Mouse (Mus musculus): ENCODE results near the gene Lzts2. TPM values are rescaled to one million over a fixed set of nuclear protein-coding genes. Genes with fewer than 3 reads are reported as not detected.

Gene Lzts2
- polyA plus RNA-seq, 1 experiment from 2014 or later: 40.1 TPM

DNA sequence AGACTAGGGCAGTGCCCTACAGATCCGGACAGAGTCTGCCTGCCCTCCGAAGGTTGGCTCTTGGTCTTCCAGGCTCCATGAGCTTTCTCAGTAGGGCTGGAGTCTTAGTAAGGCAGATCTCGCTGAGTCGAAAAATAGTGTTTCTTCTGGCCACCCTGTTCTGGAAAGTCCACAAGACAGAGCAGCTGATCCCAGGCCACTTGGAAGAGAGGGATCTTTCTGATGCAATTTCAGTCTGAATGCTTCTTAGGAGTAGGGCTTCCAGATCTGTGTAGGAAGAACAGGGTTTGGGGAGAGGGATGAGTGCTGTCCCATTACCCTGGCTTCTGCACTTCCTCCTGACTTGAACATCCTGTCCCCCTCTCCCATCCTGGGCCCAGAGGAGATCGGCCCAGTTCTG lies 31.4 kb downstream of the Lzts2 start, which contains the start of gene Pdzd7:
Gene Pdzd7, minus strand, starts transcription at position 67 of the 400 bp plus-strand sequence.
- Histone ChIP-seq H3K9ac (ENCODE audit: low read length) (peak within 1 kb of the TSS; percentile 28; the same call in 1 of the 2 replicates), H3K4me2 (replicated peaks; ENCODE audit: low read depth) (peak within 1 kb of the TSS; percentile 77), H3K27me3 (ENCODE audit: control insufficient read depth, insufficient read depth, low read length) (no peaks in the 10 kb centered on the region), H3K9me3 (ENCODE audit: control insufficient read depth, low read length) (no peaks in the 10 kb centered on the region), H3K4me1 (replicated peaks; ENCODE audit: control insufficient read depth, insufficient read depth) (0 out of 2 replicates have a peak, but pooled peaks cover 3% of the 10 kb centered on the region), H3K36me3 (ENCODE audit: control insufficient read depth, insufficient read depth, low read length) (0 out of 2 replicates have a peak, but pooled peaks cover 2% of the 10 kb centered on the region), H3K4me3 (ENCODE audit: low read depth, low read length) (peak within 1 kb of the TSS; percentile 51), H3K27ac (replicated peaks) (peak within 1 kb of the TSS; percentile 98)
- no peak for ATAC-seq (ENCODE audit: low FRiP score, low TSS enrichment)
- TF ChIP-seq EP300 (optimal IDR thresholded peaks at IDR 0.05) (no peak), CTCF (IDR thresholded peaks at IDR 0.05; ENCODE audit: low read depth) (no peak)
- no peak for DNase-seq (ENCODE audit: low spot score)
- WGBS: 74% methylated on average over 5 of the region's 5 CpGs

DNA sequence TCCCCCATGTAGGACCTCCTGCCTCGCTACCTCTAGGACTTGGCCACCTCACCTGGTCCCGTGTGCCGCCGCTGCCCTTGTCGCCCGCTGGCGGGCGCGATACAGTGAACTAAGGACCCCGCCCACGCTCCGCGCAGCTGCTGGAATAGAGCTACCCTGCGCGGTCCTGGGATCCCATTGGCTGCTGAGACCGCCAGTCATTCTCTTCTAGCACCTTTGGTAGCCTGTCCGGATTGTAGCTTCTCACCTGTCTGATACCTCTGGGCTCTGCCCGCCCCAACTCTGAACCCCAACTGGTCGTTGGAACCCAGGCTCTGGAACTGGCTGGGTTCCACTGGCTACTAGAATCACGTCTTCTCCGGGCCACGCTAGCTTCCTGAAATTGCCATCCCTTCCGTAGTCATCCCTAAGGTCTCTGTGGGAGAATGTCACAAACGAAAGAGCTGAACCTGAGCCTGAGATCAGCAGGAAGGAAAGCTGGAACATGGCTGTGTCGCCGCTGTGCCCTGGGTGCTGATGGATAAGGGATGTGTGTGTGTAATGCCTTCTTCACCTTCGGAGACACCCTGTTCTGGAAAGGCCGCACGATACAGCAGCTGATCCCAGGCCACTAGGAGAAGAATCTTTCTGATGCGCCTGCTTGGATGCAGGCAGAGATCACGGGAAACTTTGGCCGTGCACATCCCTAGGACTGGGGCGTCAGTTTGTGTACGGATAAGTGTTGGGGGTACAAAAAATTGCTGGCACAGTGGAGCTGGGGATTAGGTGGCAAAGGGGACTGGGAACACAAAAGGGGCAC lies 32.5 kb downstream of the Lzts2 start:
- peak overlapping the region; percentile 98 for H3K27ac ChIP-seq (replicated peaks)
- TF ChIP-seq EP300 (optimal IDR thresholded peaks at IDR 0.05) (no peak), CTCF (IDR thresholded peaks at IDR 0.05; ENCODE audit: low read depth) (peak; percentile 36)
- peaks cover 8% of the 10 kb centered on the region; the same call in 1 of the 2 replicates for H3K36me3 ChIP-seq (ENCODE audit: control insufficient read depth, insufficient read depth, low read length)
- no peaks in the 10 kb centered on the region for H3K9me3 ChIP-seq (ENCODE audit: control insufficient read depth, low read length)
- WGBS: 1% methylated on average over 34 of the region's 34 CpGs
- peak overlapping the region; percentile 51 for H3K4me3 ChIP-seq (ENCODE audit: low read depth, low read length)
- ATAC-seq (ENCODE audit: low FRiP score, low TSS enrichment) (peak; percentile 46), DNase-seq (ENCODE audit: low spot score) (peak; percentile 92)
- H3K4me2 ChIP-seq (replicated peaks; ENCODE audit: low read depth): peak overlapping the region; percentile 77
- no peaks in the 10 kb centered on the region for H3K27me3 ChIP-seq (ENCODE audit: control insufficient read depth, insufficient read depth, low read length)
- 0 out of 2 replicates have a peak, but pooled peaks cover 3% of the 10 kb centered on the region for H3K4me1 ChIP-seq (replicated peaks; ENCODE audit: control insufficient read depth, insufficient read depth)
- H3K9ac ChIP-seq (ENCODE audit: low read length): peak overlapping the region; percentile 28

DNA sequence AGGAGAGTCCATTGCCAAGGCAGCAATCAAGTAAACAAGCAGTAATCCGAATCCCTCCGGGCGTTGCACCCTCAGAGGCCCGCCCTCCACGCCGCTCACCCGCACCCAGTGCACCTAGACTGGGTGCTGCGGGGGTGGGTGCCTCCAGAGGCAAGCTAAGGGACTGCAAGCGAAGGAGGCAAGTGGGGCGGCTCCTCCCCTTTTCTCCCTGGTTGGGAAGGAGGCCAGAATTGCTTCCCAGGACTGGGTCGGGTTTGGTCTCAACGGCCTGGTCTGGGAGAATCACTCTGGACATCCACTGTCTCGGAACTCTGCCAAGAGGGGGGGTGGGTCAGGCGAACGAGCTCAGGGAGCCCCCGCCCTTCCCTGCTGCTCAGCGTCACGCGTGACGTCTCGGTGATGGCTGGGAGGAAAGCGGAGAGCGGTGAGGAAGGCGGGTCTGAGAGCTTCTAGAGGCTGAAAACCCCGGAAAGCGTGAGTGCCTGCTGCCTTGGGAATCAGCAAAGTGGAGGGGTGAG lies 33.3 kb downstream of the Lzts2 start, which contains the start of gene Sfxn3:
Gene Sfxn3, plus strand, starts transcription at position 87 of the 518 bp plus-strand sequence.
- Histone ChIP-seq H3K4me1 (replicated peaks; ENCODE audit: control insufficient read depth, insufficient read depth) (0 out of 2 replicates have a peak, but pooled peaks cover 3% of the 10 kb centered on the region), H3K9ac (ENCODE audit: low read length) (peak within 1 kb of the TSS; percentile 70), H3K4me3 (ENCODE audit: low read depth, low read length) (peak within 1 kb of the TSS; percentile 51), H3K27me3 (ENCODE audit: control insufficient read depth, insufficient read depth, low read length) (no peaks in the 10 kb centered on the region), H3K27ac (replicated peaks) (peak within 1 kb of the TSS; percentile 98), H3K9me3 (ENCODE audit: control insufficient read depth, low read length) (no peaks in the 10 kb centered on the region), H3K36me3 (ENCODE audit: control insufficient read depth, insufficient read depth, low read length) (peaks cover 12% of the 10 kb centered on the region; the same call in 1 of the 2 replicates), H3K4me2 (replicated peaks; ENCODE audit: low read depth) (peak within 1 kb of the TSS; percentile 77)
- no peak for TF ChIP-seq EP300 (optimal IDR thresholded peaks at IDR 0.05)
- TF ChIP-seq CTCF (IDR thresholded peaks at IDR 0.05; ENCODE audit: low read depth): peak; percentile 84
- ATAC-seq (ENCODE audit: low FRiP score, low TSS enrichment): peak; percentile 84
- under 1% methylated on average over 26 of the region's 26 CpGs for WGBS
- peak; percentile 93 for DNase-seq (ENCODE audit: low spot score)

DNA sequence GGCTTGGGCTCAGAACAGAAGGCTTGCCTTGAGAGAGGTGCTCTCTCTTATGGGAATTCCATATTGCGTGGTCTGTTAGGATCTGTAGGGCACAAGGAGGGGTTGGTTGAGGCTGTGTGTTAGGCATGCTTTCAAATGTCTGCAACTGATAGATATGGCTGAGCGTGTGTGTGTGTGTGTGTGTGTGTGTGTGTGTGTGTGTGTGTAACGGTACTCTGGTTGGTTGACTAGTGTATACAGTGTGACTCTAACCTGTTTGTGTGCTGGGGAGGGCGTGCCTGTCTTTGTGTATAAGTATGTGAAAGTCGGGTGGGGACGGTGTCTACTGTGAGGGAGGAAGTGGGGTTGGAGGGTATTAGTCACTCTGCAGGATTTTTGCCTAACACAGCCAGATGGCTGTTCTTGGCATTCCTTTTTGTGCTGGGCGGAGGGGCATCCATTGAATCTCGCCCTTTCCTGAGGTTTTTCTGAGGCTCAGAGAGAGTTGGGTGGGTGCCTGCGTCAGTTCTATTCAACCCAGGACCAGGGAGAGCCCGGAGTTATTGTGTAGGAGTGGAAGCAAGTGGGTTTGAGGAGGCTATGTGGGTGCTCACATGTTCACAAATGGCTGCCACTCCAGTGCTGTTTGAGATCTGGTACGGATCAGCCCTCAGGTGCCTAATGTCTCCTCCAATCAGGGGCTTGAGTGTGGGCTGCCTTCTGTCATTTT lies 33.9 kb downstream of the Lzts2 start:
- H3K27ac ChIP-seq (replicated peaks): peak overlapping the region; percentile 98
- TF ChIP-seq CTCF (IDR thresholded peaks at IDR 0.05; ENCODE audit: low read depth) (no peak), EP300 (optimal IDR thresholded peaks at IDR 0.05) (no peak)
- ATAC-seq (ENCODE audit: low FRiP score, low TSS enrichment): peak; percentile 91

DNA sequence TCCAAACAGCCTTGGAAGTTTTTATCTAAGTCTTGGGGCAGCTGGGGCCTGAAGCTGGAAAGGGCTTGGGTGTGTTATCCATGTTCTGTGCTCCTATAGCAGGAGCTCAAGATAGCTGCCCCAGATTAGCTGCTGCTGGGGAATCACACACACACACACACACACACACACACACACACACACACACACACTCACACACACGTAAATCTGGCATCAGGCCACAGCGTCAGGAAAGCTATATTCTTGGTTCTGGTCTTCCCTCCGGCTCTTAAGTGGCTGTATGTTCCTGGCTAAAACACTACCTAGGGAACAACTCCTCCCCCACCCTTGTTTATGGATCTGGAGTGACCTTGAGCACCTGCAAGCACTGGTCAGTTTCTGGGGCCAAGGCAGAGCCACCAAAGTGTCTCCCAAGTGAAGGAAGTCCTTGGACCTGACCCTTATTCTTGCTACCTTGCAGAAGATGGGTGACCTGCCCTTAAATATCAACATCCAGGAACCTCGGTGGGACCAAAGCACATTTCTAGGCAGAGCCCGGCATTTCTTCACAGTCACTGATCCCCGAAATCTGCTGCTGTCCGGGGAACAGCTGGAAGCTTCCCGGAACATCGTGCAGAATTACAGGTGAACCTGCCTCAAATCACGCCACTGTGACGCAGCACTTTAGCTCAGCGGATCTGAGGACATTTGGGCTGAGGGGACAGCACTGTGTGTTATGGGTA lies 34.6 kb downstream of the Lzts2 start:
- H3K27ac ChIP-seq (replicated peaks): peak overlapping the region; percentile 98
- 71% methylated on average over 12 of the region's 12 CpGs for WGBS
- H3K9ac ChIP-seq (ENCODE audit: low read length): peak overlapping the region; percentile 70

More for the DNA sequence above, 33.9 kb downstream of the Lzts2 start:
- H3K4me3 ChIP-seq (ENCODE audit: low read depth, low read length): peak overlapping the region; percentile 51
- 6% methylated on average over 11 of the region's 11 CpGs for WGBS
- H3K9ac ChIP-seq (ENCODE audit: low read length): peak overlapping the region; percentile 70
- H3K4me1 ChIP-seq (replicated peaks; ENCODE audit: control insufficient read depth, insufficient read depth): 0 out of 2 replicates have a peak, but pooled peaks cover 3% of the 10 kb centered on the region
- DNase-seq (ENCODE audit: low spot score): peak; percentile 85
- H3K4me2 ChIP-seq (replicated peaks; ENCODE audit: low read depth): peak overlapping the region; percentile 77
- no peaks in the 10 kb centered on the region for H3K27me3 ChIP-seq (ENCODE audit: control insufficient read depth, insufficient read depth, low read length)
- H3K9me3 ChIP-seq (ENCODE audit: control insufficient read depth, low read length): no peaks in the 10 kb centered on the region
- H3K36me3 ChIP-seq (ENCODE audit: control insufficient read depth, insufficient read depth, low read length): peaks cover 14% of the 10 kb centered on the region; the same call in 1 of the 2 replicates

More for the DNA sequence above, 34.6 kb downstream of the Lzts2 start:
- Histone ChIP-seq H3K9me3 (ENCODE audit: control insufficient read depth, low read length) (no peaks in the 10 kb centered on the region), H3K27me3 (ENCODE audit: control insufficient read depth, insufficient read depth, low read length) (no peaks in the 10 kb centered on the region), H3K4me1 (replicated peaks; ENCODE audit: control insufficient read depth, insufficient read depth) (0 out of 2 replicates have a peak, but pooled peaks cover 3% of the 10 kb centered on the region), H3K4me3 (ENCODE audit: low read depth, low read length) (peak overlapping the region; percentile 51), H3K36me3 (ENCODE audit: control insufficient read depth, insufficient read depth, low read length) (peaks cover 14% of the 10 kb centered on the region; the same call in 1 of the 2 replicates), H3K4me2 (replicated peaks; ENCODE audit: low read depth) (peak overlapping the region; percentile 77)
- TF ChIP-seq EP300 (optimal IDR thresholded peaks at IDR 0.05) (no peak), CTCF (IDR thresholded peaks at IDR 0.05; ENCODE audit: low read depth) (no peak)
- no peak for ATAC-seq (ENCODE audit: low FRiP score, low TSS enrichment)
- DNase-seq (ENCODE audit: low spot score): no peak
